Mouse (Mus musculus): ENCODE measurements at regions not wholly inside any gene's neighbourhood (a gene's known extent, or its start where the extent isn't known, plus 50 kb on each side); places are given as distances from the start of the nearest gene placed in this dataset.
A peak's percentile ranks its signal among the peaks of the same experiment; 100 is the strongest.

- intact Hi-C loops (cut with DNase I) = loop anchor here (5.0 kb wide), 1 partner anchor 59 kb away; the partner anchor contains the start of gene Ankrd28
- DNase-seq = peak; percentile 29 to 57
These were observed 61.2 kb upstream of the Ankrd28 start for GRCm38 (mm10) chr14:31891500-31892185.

GRCm38 (mm10) chr14:31892186-31892510 is 61.7 kb upstream of the Ankrd28 start:
- intact Hi-C loops (cut with DNase I) = loop anchor here (5.0 kb wide), 1 partner anchor 60 kb away; the partner anchor contains the start of gene Ankrd28
- DNase-seq = no peak

- intact Hi-C loops (cut with DNase I) = no loop called here
- DNase-seq = no peak
These were observed 66.0 kb upstream of the Ankrd28 start for GRCm38 (mm10) chr14:31896500-31896899.

GRCm38 (mm10) chr14:31899504-31899903 is 69.1 kb upstream of the Ankrd28 start:
- intact Hi-C loops (cut with DNase I) = no loop called here

GRCm38 (mm10) chr14:31899906-31900305 is 69.5 kb upstream of the Ankrd28 start:
- no peak for DNase-seq
- intact Hi-C loops (cut with DNase I) = no loop called here

More at GRCm38 (mm10) chr14:31899504-31899903, 69.1 kb upstream of the Ankrd28 start:
- peak in 1 of 2 experiments; percentile 21 for DNase-seq

GRCm38 (mm10) chr14:31901901-31902300 is 71.5 kb upstream of the Ankrd28 start:
- peak in 1 of 2 experiments; percentile 15 for DNase-seq
- intact Hi-C loops (cut with DNase I) = no loop called here

- intact Hi-C loops (cut with DNase I) = no loop called here
- DNase-seq = no peak
These were observed 73.2 kb upstream of the Ankrd28 start for GRCm38 (mm10) chr14:31903664-31904063.

GRCm38 (mm10) chr14:31908591-31908990 is 78.1 kb upstream of the Ankrd28 start:
- no peak for DNase-seq
- intact Hi-C loops (cut with DNase I) = no loop called here

- intact Hi-C loops (cut with DNase I) = no loop called here
- DNase-seq = peak; percentile 26 to 31
These were observed 78.8 kb upstream of the Ankrd28 start for GRCm38 (mm10) chr14:31909291-31909690.

- intact Hi-C loops (cut with DNase I) = no loop called here
- no peak for DNase-seq
These were observed 80.4 kb upstream of the Ankrd28 start for GRCm38 (mm10) chr14:31910809-31911208.

GRCm38 (mm10) chr14:31918461-31918860 is 88.0 kb upstream of the Ankrd28 start:
- intact Hi-C loops (cut with DNase I) = loop anchor here (1.0 kb wide), 1 partner anchor 8 kb away; no protein-coding TSS in a partner anchor
- DNase-seq = no peak

- intact Hi-C loops (cut with DNase I) = loop anchor here (1.0 kb wide), 1 partner anchor 7 kb away; no protein-coding TSS in a partner anchor
- DNase-seq = no peak
These were observed 88.5 kb upstream of the Ankrd28 start for GRCm38 (mm10) chr14:31918921-31919320.

- intact Hi-C loops (cut with DNase I) = no loop called here
- DNase-seq = no peak
These were observed 98.8 kb upstream of the Ankrd28 start for GRCm38 (mm10) chr14:31929161-31929707.

- DNase-seq = peak; percentile 74 to 83
- intact Hi-C loops (cut with DNase I) = no loop called here
These were observed 98.4 kb upstream of the Galnt15 start for GRCm38 (mm10) chr14:31930367-31930766.

- intact Hi-C loops (cut with DNase I) = no loop called here
- DNase-seq = no peak
These were observed 96.8 kb upstream of the Galnt15 start for GRCm38 (mm10) chr14:31931971-31932370.

- DNase-seq = no peak
- intact Hi-C loops (cut with DNase I) = no loop called here
These were observed 95.3 kb upstream of the Galnt15 start for GRCm38 (mm10) chr14:31933441-31933840.

GRCm38 (mm10) chr14:31933841-31934271 is 94.9 kb upstream of the Galnt15 start:
- peak; percentile 28 to 48 for DNase-seq
- intact Hi-C loops (cut with DNase I) = no loop called here

GRCm38 (mm10) chr14:31934321-31934720 is 94.5 kb upstream of the Galnt15 start:
- intact Hi-C loops (cut with DNase I) = no loop called here

GRCm38 (mm10) chr14:31934771-31935170 is 94.0 kb upstream of the Galnt15 start:
- intact Hi-C loops (cut with DNase I) = no loop called here
- DNase-seq = no peak

More at GRCm38 (mm10) chr14:31934321-31934720, 94.5 kb upstream of the Galnt15 start:
- peak in 1 of 2 experiments; percentile 35 for DNase-seq

- intact Hi-C loops (cut with DNase I) = no loop called here
- DNase-seq = no peak
These were observed 93.4 kb upstream of the Galnt15 start for GRCm38 (mm10) chr14:31935411-31935810.

- intact Hi-C loops (cut with DNase I) = no loop called here
- no peak for DNase-seq
These were observed 92.2 kb upstream of the Galnt15 start for GRCm38 (mm10) chr14:31936581-31936980.

GRCm38 (mm10) chr14:31940900-31941299 is 87.9 kb upstream of the Galnt15 start:
- DNase-seq = no peak
- intact Hi-C loops (cut with DNase I) = loop anchor here (5.0 kb wide), 1 partner anchor 284 kb away; no protein-coding TSS in a partner anchor

Measured in heart, postnatal 14 days (tissue).